Mouse (Mus musculus): ENCODE data around the gene Baiap2.

The Baiap2 gene

GRCm38 (mm10) chr11:120012702-120013101 is 70.1 kb downstream of the Baiap2 start:
- DNase-seq (ENCODE audit: low spot score) = no peak

- no peak for DNase-seq (ENCODE audit: low spot score)
Measured at GRCm38 (mm10) chr11:120013174-120013711, 70.7 kb downstream of the Baiap2 start.

GRCm38 (mm10) chr11:120014758-120015157 is 72.2 kb downstream of the Baiap2 start:
- DNase-seq (ENCODE audit: low spot score) = no peak

GRCm38 (mm10) chr11:120017011-120017410 is 74.4 kb downstream of the Baiap2 start:
- no peak for DNase-seq (ENCODE audit: low spot score)

GRCm38 (mm10) chr11:120019542-120020440 is 77.2 kb downstream of the Baiap2 start:
- no peak for DNase-seq (ENCODE audit: low spot score)

- DNase-seq (ENCODE audit: low spot score) = no peak
Measured at GRCm38 (mm10) chr11:120021367-120021766, 78.8 kb downstream of the Baiap2 start.

GRCm38 (mm10) chr11:120022216-120022615 is 79.7 kb downstream of the Baiap2 start:
- DNase-seq (ENCODE audit: low spot score) = no peak

GRCm38 (mm10) chr11:120022841-120023240 is 80.3 kb downstream of the Baiap2 start:
- no peak for DNase-seq (ENCODE audit: low spot score)

GRCm38 (mm10) chr11:120026941-120027340 is 84.4 kb downstream of the Baiap2 start:
- DNase-seq (ENCODE audit: low spot score) = no peak

GRCm38 (mm10) chr11:120028319-120029092 is 85.9 kb downstream of the Baiap2 start:
- no peak for DNase-seq (ENCODE audit: low spot score)

- DNase-seq (ENCODE audit: low spot score) = no peak
Measured at GRCm38 (mm10) chr11:120029431-120030144, 87.0 kb downstream of the Baiap2 start.

GRCm38 (mm10) chr11:120030145-120030901 is 87.8 kb downstream of the Baiap2 start:
- DNase-seq (ENCODE audit: low spot score) = no peak

- DNase-seq (ENCODE audit: low spot score) = no peak
Measured at GRCm38 (mm10) chr11:120032052-120032451, 89.5 kb downstream of the Baiap2 start.

GRCm38 (mm10) chr11:120033473-120033872 is 90.9 kb downstream of the Baiap2 start:
- no peak for DNase-seq (ENCODE audit: low spot score)

- no peak for DNase-seq (ENCODE audit: low spot score)
Measured at GRCm38 (mm10) chr11:120034306-120034705, 91.7 kb downstream of the Baiap2 start.

- DNase-seq (ENCODE audit: low spot score) = no peak
Measured at GRCm38 (mm10) chr11:120034762-120035161, 92.2 kb downstream of the Baiap2 start.

- DNase-seq (ENCODE audit: low spot score) = no peak
Measured at GRCm38 (mm10) chr11:120039581-120039980, 97.0 kb downstream of the Baiap2 start.

- no peak for DNase-seq (ENCODE audit: low spot score)
Measured at GRCm38 (mm10) chr11:120040440-120040839, 97.9 kb downstream of the Baiap2 start.

- no peak for DNase-seq (ENCODE audit: low spot score)
Measured at GRCm38 (mm10) chr11:120041191-120042123, 98.9 kb downstream of the Baiap2 start.
